Mouse (Mus musculus): ENCODE results near the gene Smg8. TPM values are rescaled to one million over a fixed set of nuclear protein-coding genes. Genes with fewer than 3 reads are reported as not detected.

Gene Smg8
- 21.1 TPM for polyA plus RNA-seq (2017; shearing (Covaris generic))

GRCm38 (mm10) chr11:87086290-87086984, at the start of gene Smg8:
Gene Smg8, minus strand, starts transcription at chr11:87086774.

GRCm38 (mm10) chr11:87126824-87127816, 40.5 kb upstream of the Smg8 start, which contains the start of gene Trim37:
Gene Trim37, plus strand, starts transcription at chr11:87127077.

GRCm38 (mm10) chr11:87108755-87109518, 22.4 kb upstream of the Smg8 start, which contains the start of gene Ska2:
Gene Ska2, plus strand, starts transcription at chr11:87109234.

GRCm38 (mm10) chr11:87108409-87108754, 21.8 kb upstream of the Smg8 start, which contains the start of gene Prr11:
Gene Prr11, minus strand, starts transcription at chr11:87108708.

GRCm38 (mm10) chr11:87073866-87074440, 12.6 kb downstream of the Smg8 start, which contains the start of gene Gdpd1:
Gene Gdpd1, minus strand, starts transcription at chr11:87074062.

Other genes with a start within 250 kb of the Smg8 start
- 3.2 TPM for gene Ypel2, start 93.1 kb downstream of the Smg8 start, polyA plus RNA-seq (2017; shearing (Covaris generic))
- 0.55 TPM for gene Gdpd1, start 12.7 kb downstream of the Smg8 start, polyA plus RNA-seq (2017; shearing (Covaris generic))
- gene Prr11, start 21.9 kb upstream of the Smg8 start, polyA plus RNA-seq (2017; shearing (Covaris generic)), result 0.22 TPM
- 11.8 TPM for gene Ska2, start 22.5 kb upstream of the Smg8 start, polyA plus RNA-seq (2017; shearing (Covaris generic))
- gene Trim37, start 40.3 kb upstream of the Smg8 start, polyA plus RNA-seq (2017; shearing (Covaris generic)), result 14.5 TPM

All from CD4-positive, CD25-positive, alpha-beta regulatory T cell (primary cell).